Mouse (Mus musculus): ENCODE data around the gene Cxcr4. TPM values are rescaled to one million over a fixed set of nuclear protein-coding genes. Genes with fewer than 3 reads are reported as not detected.

Cxcr4 gene
- 10.3 TPM for polyA plus RNA-seq (2014; fragmentation: Illumina TruSeq; extraction: RNeasy Lipid Tissue Mini Kit (QIAGEN cat#74804); ENCODE audit: low read depth, low replicate concordance)

GRCm38 (mm10) chr1:128592211-128592741, at the start of gene Cxcr4:
TSS of gene Cxcr4 (minus strand) at chr1:128592293.

Other genes starting within 250 kb of the Cxcr4 start
- gene Mcm6, start 232.6 kb downstream of the Cxcr4 start, polyA plus RNA-seq (2014; fragmentation: Illumina TruSeq; extraction: RNeasy Lipid Tissue Mini Kit (QIAGEN cat#74804); ENCODE audit: low read depth, low replicate concordance) = 26.9 TPM
- 137 TPM for gene Dars, start 174.9 kb downstream of the Cxcr4 start, polyA plus RNA-seq (2014; fragmentation: Illumina TruSeq; extraction: RNeasy Lipid Tissue Mini Kit (QIAGEN cat#74804); ENCODE audit: low read depth, low replicate concordance)